Mouse (Mus musculus): ENCODE measurements around the gene Iqschfp.

Iqschfp gene

GRCm38 (mm10) chr3:68531908-68532307, 639.9 kb downstream of the Iqschfp start:
- no peak for DNase-seq (ENCODE audit: low read depth)

GRCm38 (mm10) chr3:68534571-68535051, 642.6 kb downstream of the Iqschfp start:
- no peak for DNase-seq (ENCODE audit: low read depth)

DNA sequence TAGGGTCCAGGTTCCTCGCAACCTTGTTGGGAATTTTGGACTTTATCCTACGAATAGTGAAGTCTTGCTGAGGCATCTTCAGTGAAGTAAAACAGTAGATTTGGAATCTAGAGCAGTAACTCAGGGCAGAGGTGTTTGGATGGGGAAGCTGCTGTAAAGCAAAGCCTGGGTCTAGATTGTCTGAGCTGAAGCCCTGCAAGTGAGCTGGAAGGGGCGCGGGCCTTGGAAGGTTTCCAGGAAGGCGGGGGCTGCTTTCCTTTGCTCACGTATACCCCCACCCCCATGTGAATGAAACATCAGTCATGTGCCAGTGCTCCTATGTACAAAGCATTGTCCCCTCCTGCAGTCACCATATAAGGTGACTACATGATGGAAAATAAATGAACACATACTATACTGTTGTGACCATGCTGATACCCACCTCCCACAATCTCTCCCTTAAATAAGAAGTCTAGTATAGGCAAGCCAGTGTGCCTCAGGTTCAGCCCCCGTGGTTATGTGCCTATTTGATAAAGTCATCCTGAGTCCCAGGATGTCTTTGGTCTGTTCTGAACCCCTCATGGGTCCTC, 643.2 kb downstream of the Iqschfp start:
- no peak for DNase-seq (ENCODE audit: low read depth)

DNA sequence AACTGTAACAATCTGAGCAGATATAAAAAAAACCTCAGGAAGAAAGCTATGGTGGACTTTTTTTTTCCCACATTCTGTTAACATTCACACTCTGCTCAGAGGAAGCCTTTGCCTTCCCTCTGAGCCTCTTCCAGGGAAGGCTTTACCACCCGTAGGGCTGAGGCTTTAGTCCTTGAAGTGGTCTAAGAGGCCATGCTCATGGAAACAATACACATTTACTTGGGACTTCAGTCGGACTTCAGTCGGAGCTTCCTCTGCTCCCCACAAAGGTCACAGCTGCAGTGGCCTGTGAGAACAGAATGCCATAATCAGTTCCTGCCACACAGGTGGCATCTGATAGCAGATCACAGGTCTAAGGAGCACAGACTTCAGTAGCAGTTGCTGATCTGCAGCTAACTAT, 644.0 kb downstream of the Iqschfp start:
- no peak for DNase-seq (ENCODE audit: low read depth)

DNA sequence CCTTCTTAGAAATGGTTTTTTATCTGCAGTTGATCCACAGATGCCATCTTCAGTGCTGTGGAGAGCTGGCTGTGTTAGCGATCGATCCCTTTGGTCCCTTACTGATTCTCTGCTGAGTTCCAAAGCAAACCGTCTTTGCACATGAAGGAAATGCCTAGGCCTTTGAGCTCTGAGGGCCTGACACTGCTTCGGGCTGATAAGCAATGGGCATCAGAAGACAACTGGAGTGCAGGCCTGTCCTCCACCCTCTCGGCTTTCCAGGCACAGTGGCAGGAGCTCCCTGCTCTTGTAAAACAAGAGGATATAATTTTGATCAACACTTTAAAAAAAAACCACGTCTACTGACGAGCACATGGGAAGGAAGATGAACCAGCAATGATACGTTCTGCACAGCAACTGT, 649.7 kb downstream of the Iqschfp start:
- no peak for DNase-seq (ENCODE audit: low read depth)

GRCm38 (mm10) chr3:68542944-68543501, 651.0 kb downstream of the Iqschfp start:
- peak; percentile 28 for DNase-seq (ENCODE audit: low read depth)

- DNase-seq (ENCODE audit: low read depth) = no peak
These were observed 652.8 kb downstream of the Iqschfp start for GRCm38 (mm10) chr3:68544811-68545210.

DNA sequence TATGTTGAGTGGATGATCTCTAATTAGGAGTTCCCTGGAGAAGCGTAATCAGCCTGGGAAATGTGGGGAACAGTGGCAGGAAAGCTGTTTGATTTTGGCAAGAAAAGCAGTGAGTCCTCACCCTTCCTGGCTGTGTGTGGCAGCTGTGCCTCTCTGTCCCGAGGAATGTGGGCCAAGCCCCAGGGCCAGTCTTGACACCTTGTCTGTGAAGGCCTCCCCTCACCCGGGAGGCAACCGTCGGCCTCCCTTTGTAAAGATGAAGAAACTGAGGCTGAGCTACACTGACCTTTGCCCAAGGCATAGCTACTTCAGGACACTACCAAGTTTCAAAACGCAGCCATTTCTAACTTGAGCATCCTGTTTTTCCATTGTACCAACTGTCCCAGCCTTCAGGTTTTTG, 653.9 kb downstream of the Iqschfp start:
- no peak for DNase-seq (ENCODE audit: low read depth)

DNA sequence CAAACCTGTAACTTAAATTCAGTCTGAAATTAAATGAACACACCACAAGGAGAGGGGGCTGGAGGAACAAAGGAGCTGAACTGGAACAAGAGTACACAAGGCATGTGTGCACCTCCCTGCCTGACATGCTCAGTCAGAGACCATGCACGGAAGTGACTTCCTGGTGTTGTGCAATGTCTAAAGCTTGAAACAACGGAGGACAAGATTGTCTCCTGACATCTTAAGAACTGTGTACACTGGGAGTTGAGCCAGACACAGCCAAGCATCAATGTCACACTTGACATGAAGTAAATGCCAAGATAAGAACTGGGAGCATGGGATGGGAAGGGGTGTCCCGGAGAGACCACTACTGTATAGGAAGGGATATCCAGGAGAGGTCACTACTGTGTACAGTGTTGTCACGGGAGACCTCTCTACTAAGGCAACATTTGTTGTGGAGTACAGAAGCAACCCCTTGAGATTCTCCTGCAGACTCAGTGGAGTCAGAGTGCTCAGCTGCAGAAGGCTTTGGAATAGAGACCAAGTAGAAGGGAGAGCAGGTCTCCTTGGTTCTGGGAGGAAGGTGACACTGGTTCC, 663.1 kb downstream of the Iqschfp start:
- no peak for DNase-seq (ENCODE audit: low read depth)

- no peak for DNase-seq (ENCODE audit: low read depth)
These were observed 664.9 kb downstream of the Iqschfp start for GRCm38 (mm10) chr3:68556891-68557290.

DNA sequence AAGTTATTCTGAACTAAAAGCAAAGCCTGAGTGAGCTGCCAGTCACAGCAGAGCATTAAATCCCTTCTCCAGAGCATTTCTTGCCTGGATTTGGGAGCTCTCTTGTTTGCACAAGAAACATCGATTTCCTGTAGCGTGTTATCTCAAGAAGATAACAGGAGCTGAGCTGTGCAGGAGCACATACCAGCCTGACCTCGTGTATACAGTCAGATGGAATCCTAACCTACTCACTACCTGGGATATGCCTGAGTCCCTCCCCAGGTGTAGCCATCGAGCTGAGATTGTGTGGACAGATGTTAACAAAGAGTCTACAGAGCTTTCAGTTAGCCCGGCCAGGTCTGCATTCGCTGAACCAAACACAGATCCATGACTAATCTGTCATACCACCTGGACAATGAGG, 666.7 kb downstream of the Iqschfp start:
- no peak for DNase-seq (ENCODE audit: low read depth)

GRCm38 (mm10) chr3:68560057-68560456, 668.0 kb downstream of the Iqschfp start:
- DNase-seq (ENCODE audit: low read depth) = no peak

GRCm38 (mm10) chr3:68562838-68563237, 670.8 kb downstream of the Iqschfp start:
- peak; percentile 4 for DNase-seq (ENCODE audit: low read depth)

GRCm38 (mm10) chr3:68563922-68564321, 671.9 kb downstream of the Iqschfp start:
- no peak for DNase-seq (ENCODE audit: low read depth)

GRCm38 (mm10) chr3:68564978-68565674, 673.1 kb downstream of the Iqschfp start:
- DNase-seq (ENCODE audit: low read depth) = no peak

DNA sequence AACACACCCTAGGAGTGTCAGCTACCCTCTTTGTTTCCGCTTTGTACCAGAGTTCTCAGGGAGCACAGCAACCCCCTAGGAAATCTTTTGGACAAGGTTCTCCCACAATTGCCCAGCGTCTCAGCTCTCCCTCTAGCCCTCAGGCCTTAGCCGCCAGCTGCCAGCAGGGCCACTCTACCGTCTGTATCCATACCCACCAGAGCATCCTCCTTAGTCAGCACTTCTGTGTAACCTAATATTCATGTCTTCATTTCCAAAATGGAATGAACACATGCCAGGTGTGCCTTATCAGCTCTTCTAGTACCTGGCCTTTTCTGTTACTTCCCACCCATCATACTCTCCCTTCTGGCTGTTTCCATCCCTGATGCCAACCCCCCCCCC, 673.6 kb downstream of the Iqschfp start:
- DNase-seq (ENCODE audit: low read depth) = no peak

GRCm38 (mm10) chr3:68567581-68567980, 675.5 kb downstream of the Iqschfp start:
- DNase-seq (ENCODE audit: low read depth) = no peak

DNA sequence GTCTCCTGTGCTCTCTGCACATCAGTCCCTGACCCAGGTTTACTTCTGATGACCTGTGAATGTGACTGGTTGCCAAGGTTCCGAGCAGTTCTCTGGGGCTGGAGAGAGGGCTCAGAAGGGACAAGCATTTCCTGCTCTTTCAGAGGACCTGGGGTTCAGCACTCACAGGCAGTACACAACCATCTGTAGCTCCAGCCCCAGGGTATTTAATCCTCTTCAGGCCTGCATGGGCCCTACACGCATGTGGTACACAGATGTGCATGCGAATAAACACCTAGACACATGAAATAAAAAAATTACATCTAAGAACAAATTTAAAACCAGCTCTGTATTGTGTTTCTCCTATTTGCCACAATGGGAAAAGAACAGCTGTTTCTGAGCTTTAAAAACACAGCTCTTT, 676.1 kb downstream of the Iqschfp start:
- no peak for DNase-seq (ENCODE audit: low read depth)

GRCm38 (mm10) chr3:68568716-68569115, 676.7 kb downstream of the Iqschfp start:
- DNase-seq (ENCODE audit: low read depth) = no peak

DNA sequence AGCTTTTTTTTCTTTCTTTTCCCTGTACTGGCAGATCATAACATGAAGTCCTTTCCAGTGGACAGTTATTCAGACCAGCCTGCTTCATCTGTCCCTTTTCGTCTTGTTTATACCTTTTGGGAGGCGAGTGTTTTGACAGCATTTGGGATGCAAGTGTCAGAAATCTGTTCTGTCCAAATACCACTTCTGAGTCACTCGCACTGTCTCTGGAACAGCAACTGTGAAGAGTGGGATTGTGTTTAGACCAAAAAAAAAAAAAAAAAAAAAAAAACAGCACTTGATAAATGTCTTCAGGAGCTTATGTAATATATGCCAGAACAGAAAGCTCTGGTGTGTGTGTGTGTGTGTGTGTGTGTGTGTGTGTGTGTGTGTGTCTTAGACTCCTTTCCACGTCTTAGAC, 678.3 kb downstream of the Iqschfp start:
- no peak for DNase-seq (ENCODE audit: low read depth)

- DNase-seq (ENCODE audit: low read depth) = no peak
These were observed 680.5 kb downstream of the Iqschfp start for GRCm38 (mm10) chr3:68572249-68573225.

DNA sequence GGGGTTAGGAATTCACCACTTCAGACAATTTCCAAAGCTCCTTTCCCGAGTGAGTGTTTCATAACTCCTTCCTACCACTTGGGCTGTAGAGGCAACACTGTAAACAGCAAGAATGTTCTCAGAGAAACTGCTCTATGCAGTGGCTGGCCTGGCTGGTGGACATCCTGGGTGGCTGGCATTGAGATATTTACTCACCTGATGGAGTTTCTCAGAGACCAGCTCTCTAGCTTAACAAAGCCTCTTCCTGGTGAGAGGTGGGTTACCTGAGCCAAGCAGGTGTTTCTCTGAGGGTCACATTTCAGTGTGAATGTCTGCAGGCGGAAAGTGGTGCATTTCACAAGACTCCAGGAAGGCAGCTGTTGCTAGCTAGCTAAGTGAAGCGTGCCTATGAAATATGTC, 681.2 kb downstream of the Iqschfp start:
- no peak for DNase-seq (ENCODE audit: low read depth)

All from induced T-regulatory cell, adult 2 months (primary cell).